Mouse (Mus musculus): ENCODE data around the gene Rab11fip5. TPM values are rescaled to one million over a fixed set of nuclear protein-coding genes. Genes with fewer than 3 reads are reported as not detected.
A peak's percentile ranks its signal among the peaks of the same experiment; 100 is the strongest.

The Rab11fip5 gene
- polyA plus RNA-seq, 1 experiment from 2014 or later = 10.6 TPM

DNA sequence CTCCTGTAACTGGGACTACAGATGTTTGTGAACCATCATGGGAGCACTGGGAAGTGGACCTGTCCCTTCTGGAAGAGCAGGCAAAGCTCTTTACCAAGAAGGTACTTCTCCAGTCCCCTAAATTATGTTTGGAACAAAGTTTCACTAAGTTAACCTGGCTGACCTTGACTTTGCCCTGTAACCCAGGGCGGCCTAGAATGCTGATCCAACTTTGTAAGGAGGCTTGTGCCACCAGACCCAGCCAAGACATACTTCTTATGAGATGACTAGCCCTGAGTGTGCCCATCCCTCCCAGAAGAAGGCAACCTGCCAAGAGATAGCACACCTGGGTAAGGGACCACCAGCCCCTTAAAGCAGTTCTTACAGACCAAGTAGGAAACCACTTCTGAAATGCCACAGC, 15.6 kb downstream of the Rab11fip5 start:
- no peak for ATAC-seq (ENCODE audit: low FRiP score)
- no peaks in the 10 kb centered on the region for H3K36me3 ChIP-seq
- H3K27ac ChIP-seq = no peak overlapping the region
- no peaks in the 10 kb centered on the region for H3K4me1 ChIP-seq
- no peak overlapping the region for H3K4me3 ChIP-seq
- H3K9ac ChIP-seq = no peak overlapping the region
- no peak overlapping the region for H3K4me2 ChIP-seq (replicated peaks)
- no peaks in the 10 kb centered on the region for H3K9me3 ChIP-seq (replicated peaks)
- H3K27me3 ChIP-seq = no peaks in the 10 kb centered on the region
- 87% methylated on average over 1 of the region's 1 CpGs for WGBS

DNA sequence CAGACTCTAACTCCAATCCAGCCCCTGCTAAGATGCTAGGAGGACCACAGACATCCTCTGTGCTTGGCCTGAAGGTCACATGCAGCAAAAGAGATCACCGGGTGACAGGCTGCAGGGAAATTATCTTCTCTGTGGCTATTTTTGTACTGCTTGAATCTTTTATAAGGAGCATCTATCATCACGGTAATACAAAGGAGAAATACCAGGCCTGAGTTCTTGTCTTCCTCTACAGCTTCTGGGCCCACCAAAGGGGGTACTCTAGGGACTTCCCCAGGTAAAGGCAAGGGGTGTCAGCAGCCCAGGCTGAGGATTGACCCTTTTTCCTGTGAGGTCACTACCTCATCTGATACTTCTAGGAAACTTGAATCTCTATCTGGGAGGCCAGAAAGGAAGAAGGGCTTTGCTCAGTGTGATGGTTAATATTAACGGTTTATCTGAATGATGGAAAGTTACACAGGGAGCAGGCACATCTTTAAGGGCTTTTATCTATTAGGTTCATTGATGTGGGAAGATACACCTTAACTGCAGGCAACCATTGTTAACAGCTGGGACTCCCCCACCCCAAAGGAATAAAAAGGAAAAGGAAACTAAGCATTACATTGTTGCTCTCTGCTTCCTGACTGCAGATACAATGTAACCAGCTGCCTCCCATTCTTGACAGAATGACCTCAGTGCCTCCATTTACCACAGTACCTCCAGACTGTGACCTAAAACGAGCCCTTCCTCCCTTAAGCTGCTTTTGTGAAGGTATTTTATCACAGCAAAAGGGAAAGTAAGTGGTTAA, 17.6 kb downstream of the Rab11fip5 start:
- Histone ChIP-seq H3K4me2 (replicated peaks) (no peak overlapping the region), H3K36me3 (no peaks in the 10 kb centered on the region), H3K4me1 (no peaks in the 10 kb centered on the region), H3K4me3 (no peak overlapping the region), H3K27ac (no peak overlapping the region), H3K27me3 (no peaks in the 10 kb centered on the region), H3K9me3 (replicated peaks) (no peaks in the 10 kb centered on the region), H3K9ac (no peak overlapping the region)
- no peak for ATAC-seq (ENCODE audit: low FRiP score)
- 62% methylated on average over 4 of the region's 4 CpGs for WGBS

DNA sequence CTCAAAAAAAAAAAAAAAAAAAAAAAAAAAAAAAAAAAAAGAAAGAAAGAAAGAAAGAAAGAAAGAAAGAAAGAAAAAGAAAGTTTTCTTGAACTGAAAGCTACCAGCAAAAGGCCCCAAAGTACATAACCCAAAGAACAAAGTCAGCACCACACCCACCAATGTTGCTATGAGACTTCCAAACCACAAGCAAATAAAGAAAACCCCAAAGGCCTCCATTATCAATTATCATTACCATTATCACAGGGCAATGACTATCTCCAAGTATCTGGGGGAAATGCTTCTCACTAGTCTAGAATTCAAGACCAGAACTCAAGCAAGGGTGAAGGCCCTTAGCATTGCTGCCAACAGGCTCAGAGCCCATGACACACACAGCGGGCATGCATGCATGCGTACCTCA, 18.7 kb downstream of the Rab11fip5 start:
- Histone ChIP-seq H3K27me3 (no peaks in the 10 kb centered on the region), H3K27ac (no peak overlapping the region), H3K9ac (no peak overlapping the region), H3K9me3 (replicated peaks) (no peaks in the 10 kb centered on the region), H3K4me1 (no peaks in the 10 kb centered on the region), H3K36me3 (no peaks in the 10 kb centered on the region), H3K4me3 (no peak overlapping the region), H3K4me2 (replicated peaks) (no peak overlapping the region)
- WGBS = 96% methylated on average over 2 of the region's 2 CpGs
- ATAC-seq (ENCODE audit: low FRiP score) = no peak

DNA sequence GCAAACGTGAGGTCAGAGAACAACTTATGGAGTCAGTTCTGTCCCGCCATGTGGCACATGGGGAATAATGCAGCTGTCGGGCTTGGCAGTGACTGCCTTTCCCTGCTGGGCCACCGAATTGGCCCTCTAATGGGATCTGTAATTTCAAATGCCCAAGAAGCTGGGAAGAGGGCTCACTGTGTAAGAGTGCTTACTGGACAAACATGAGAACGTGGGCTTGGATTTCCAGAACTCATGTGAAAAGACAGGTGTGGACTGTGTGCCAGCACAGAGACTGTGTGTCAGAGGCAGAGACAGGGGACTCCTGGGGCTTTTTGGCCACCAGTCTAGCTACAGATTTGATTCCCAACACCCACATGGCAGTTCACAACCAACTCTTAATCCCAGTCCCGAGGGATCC, 19.7 kb downstream of the Rab11fip5 start:
- no peaks in the 10 kb centered on the region for H3K27me3 ChIP-seq
- no peaks in the 10 kb centered on the region for H3K36me3 ChIP-seq
- H3K9ac ChIP-seq = no peak overlapping the region
- ATAC-seq (ENCODE audit: low FRiP score) = no peak
- 76% methylated on average over 6 of the region's 6 CpGs for WGBS
- H3K27ac ChIP-seq = no peak overlapping the region
- H3K4me3 ChIP-seq = no peak overlapping the region
- H3K9me3 ChIP-seq (replicated peaks) = no peaks in the 10 kb centered on the region
- H3K4me1 ChIP-seq = no peaks in the 10 kb centered on the region
- H3K4me2 ChIP-seq (replicated peaks) = no peak overlapping the region

DNA sequence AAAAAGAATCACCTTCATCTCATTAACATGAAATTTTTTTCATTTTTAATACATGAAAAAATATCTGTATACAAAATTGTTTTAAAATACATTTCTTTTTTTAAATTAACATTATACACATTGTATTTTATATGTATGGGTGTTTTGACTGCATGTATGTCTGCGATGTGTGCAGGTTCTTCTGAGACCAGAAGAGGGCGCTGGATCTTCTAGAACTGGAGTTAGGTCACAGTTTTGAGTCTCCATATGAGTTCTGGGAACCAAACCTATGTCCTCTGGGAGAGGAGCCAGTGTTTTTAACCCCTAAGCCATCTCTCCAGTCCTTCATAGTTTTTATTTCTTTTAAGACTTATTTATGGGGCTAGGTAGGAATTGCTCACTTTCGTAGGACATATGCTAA, 20.7 kb downstream of the Rab11fip5 start:
- H3K4me1 ChIP-seq = no peaks in the 10 kb centered on the region
- no peaks in the 10 kb centered on the region for H3K27me3 ChIP-seq
- H3K4me3 ChIP-seq = no peak overlapping the region
- no peak overlapping the region for H3K27ac ChIP-seq
- H3K36me3 ChIP-seq = no peaks in the 10 kb centered on the region
- no peaks in the 10 kb centered on the region for H3K9me3 ChIP-seq (replicated peaks)
- no peak for ATAC-seq (ENCODE audit: low FRiP score)
- WGBS = 65% methylated on average over 3 of the region's 3 CpGs
- H3K4me2 ChIP-seq (replicated peaks) = no peak overlapping the region
- H3K9ac ChIP-seq = no peak overlapping the region

DNA sequence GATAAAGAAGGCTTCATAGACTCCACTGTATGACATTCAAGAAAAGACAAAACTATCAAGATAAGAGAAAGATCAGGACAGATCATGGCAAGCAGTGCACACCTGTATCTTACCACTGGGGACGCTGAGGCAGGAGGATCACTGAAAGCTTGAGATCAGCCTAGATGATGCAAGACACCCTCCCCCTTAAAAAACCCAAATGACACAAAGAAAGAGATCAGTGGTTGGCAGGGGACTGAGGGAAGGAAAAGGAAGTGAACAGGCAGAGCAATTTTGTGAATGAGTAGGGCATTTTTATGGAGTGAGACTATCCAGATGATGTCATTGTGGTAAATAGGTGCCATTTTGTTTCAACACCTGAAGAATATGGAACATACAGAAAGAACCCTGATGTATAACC, 24.3 kb downstream of the Rab11fip5 start:
- Histone ChIP-seq H3K4me3 (no peak overlapping the region), H3K27me3 (no peaks in the 10 kb centered on the region), H3K4me2 (replicated peaks) (no peak overlapping the region), H3K9ac (no peak overlapping the region), H3K36me3 (0 out of 2 replicates have a peak, but pooled peaks cover 5% of the 10 kb centered on the region), H3K4me1 (no peaks in the 10 kb centered on the region), H3K9me3 (replicated peaks) (no peaks in the 10 kb centered on the region), H3K27ac (no peak overlapping the region)
- WGBS = 94% methylated on average over 1 of the region's 1 CpGs
- no peak for ATAC-seq (ENCODE audit: low FRiP score)

DNA sequence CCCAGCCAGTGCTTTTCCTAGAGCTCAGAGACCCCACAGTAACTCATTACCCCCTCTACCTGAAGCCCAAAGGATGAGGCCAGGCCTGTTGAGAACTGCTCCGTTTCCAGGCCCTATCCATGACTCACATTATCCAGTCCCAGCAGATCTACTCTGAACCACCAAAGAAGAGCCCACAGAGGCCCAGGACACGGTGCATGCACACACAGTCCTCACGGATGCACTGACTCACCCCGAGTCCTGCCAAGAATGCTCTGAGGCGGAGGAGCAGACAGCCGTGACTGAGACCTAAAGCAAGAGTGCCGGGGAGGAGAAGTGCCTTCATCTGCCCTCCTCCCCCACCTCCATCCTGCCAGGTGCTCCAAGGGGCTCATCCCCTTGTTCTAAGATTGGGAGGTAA, 25.2 kb downstream of the Rab11fip5 start:
- H3K4me2 ChIP-seq (replicated peaks) = no peak overlapping the region
- 0 out of 2 replicates have a peak, but pooled peaks cover 3% of the 10 kb centered on the region for H3K27me3 ChIP-seq
- no peaks in the 10 kb centered on the region for H3K9me3 ChIP-seq (replicated peaks)
- H3K4me1 ChIP-seq = no peaks in the 10 kb centered on the region
- H3K4me3 ChIP-seq = no peak overlapping the region
- H3K27ac ChIP-seq = no peak overlapping the region
- 0 out of 2 replicates have a peak, but pooled peaks cover 5% of the 10 kb centered on the region for H3K36me3 ChIP-seq
- 77% methylated on average over 7 of the region's 7 CpGs for whole genome bisulfite sequencing
- no peak overlapping the region for H3K9ac ChIP-seq
- ATAC-seq (ENCODE audit: low FRiP score) = no peak

DNA sequence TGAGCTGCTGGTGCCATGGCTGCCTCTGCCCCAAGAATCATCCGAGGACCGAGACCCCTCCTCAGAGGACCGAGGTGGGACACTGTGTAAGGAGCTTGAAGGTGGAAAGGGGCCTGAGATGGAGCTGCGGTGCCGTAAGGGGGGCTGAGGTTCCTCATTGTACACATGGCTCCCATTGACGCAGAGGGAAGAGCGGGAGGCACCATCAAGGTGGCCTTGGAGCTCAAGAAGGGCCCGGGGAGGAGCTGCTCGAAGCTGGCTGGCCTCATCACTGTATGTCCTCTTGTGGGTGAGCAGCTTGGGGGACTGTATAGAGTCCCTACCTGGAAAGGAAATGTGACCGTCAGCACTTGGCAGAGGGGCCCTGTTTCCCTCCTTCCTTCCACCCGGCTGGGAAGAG, 26.3 kb downstream of the Rab11fip5 start:
- Histone ChIP-seq H3K9ac (no peak overlapping the region), H3K27me3 (0 out of 2 replicates have a peak, but pooled peaks cover 3% of the 10 kb centered on the region), H3K4me1 (no peaks in the 10 kb centered on the region), H3K9me3 (replicated peaks) (no peaks in the 10 kb centered on the region), H3K36me3 (0 out of 2 replicates have a peak, but pooled peaks cover 5% of the 10 kb centered on the region), H3K4me2 (replicated peaks) (no peak overlapping the region), H3K4me3 (no peak overlapping the region), H3K27ac (no peak overlapping the region)
- ATAC-seq (ENCODE audit: low FRiP score) = no peak
- 89% methylated on average over 11 of the region's 11 CpGs for WGBS

DNA sequence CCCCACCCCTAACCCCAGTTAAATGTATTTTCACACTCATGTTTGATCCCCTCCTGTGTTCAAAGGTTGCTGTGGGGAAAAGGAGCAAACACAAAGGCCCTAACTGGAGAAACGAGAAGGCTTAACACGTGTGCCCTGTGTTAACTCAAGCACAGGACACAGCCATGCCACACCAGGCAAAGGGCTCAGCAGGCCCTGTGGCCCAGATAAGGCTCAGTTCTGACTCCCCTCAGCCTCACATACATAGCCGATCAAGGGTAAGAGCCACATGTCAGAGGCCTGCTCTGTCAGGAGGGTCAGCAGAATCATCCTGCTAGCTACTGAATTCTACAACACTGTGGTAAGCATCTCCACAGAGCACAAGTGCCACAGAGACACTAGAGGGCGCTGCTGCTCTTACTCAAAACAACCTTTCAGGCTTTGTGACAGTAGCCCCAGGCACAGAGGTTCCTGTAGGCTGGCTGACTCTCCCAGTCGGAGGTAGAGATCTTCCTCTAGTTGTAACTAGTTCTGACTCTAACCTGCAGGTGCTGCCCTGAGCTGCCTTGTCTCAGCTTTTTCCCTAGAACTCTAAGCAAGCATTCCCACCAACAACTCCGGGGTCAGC, 28.3 kb downstream of the Rab11fip5 start:
- Histone ChIP-seq H3K27ac (no peak overlapping the region), H3K4me2 (replicated peaks) (no peak overlapping the region), H3K27me3 (peaks cover 6% of the 10 kb centered on the region; the same call in 1 of the 2 replicates), H3K9ac (no peak overlapping the region), H3K9me3 (replicated peaks) (no peaks in the 10 kb centered on the region), H3K4me3 (no peak overlapping the region), H3K4me1 (no peaks in the 10 kb centered on the region), H3K36me3 (peaks cover 12% of the 10 kb centered on the region; the same call in 1 of the 2 replicates)
- ATAC-seq (ENCODE audit: low FRiP score) = peak; percentile 57
- WGBS = 41% methylated on average over 6 of the region's 6 CpGs

DNA sequence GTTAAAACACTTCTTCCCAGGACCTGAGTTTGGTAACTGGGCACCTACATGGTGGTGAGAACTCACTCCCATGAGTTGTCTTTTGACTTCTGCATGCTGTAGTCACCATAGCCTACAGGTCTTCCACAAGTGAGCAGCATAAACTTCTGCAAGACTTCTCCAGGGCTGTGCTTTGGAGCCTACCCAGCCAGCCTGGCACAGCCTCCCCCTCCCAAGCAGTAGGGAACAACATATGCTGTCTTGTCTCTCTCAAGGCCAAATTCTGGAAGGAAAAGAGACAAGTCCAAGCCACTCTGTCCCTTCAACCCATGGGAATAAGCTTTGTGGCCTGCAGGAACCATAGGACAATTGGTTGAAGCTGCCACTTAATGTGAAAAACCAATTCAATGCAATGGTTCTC, 29.5 kb downstream of the Rab11fip5 start:
- Histone ChIP-seq H3K4me3 (no peak overlapping the region), H3K9me3 (replicated peaks) (no peaks in the 10 kb centered on the region), H3K4me1 (no peaks in the 10 kb centered on the region), H3K27ac (no peak overlapping the region), H3K27me3 (peaks cover 8% of the 10 kb centered on the region; the same call in 1 of the 2 replicates), H3K9ac (no peak overlapping the region), H3K36me3 (peaks cover 14% of the 10 kb centered on the region; the same call in 1 of the 2 replicates), H3K4me2 (replicated peaks) (no peak overlapping the region)
- ATAC-seq (ENCODE audit: low FRiP score) = no peak

DNA sequence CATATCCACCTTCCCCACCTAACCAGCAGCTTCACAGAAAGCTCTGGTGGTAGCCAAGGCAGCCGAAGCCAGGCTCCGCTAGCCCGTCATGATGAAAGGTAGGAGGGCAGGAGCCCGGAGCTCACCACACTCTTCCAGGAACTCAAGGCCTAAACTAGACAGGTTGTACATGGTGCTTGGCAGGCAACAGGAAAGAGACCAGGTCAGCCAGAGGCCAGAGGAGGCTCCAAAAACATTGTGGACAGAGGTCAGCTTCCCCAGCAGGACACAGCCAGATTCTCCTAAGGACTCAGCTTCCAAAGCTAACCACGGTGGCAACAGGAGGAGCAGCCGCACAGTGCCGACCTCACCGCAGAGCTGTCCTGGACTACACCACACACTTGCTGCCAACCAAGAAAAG, 31.4 kb downstream of the Rab11fip5 start:
- no peaks in the 10 kb centered on the region for H3K9me3 ChIP-seq (replicated peaks)
- no peaks in the 10 kb centered on the region for H3K4me1 ChIP-seq
- 85% methylated on average over 8 of the region's 8 CpGs for WGBS
- no peak overlapping the region for H3K4me3 ChIP-seq
- no peak for ATAC-seq (ENCODE audit: low FRiP score)
- H3K36me3 ChIP-seq = peaks cover 14% of the 10 kb centered on the region; the same call in 1 of the 2 replicates
- H3K9ac ChIP-seq = no peak overlapping the region
- H3K27me3 ChIP-seq = peaks cover 8% of the 10 kb centered on the region; the same call in 1 of the 2 replicates
- H3K27ac ChIP-seq = no peak overlapping the region
- no peak overlapping the region for H3K4me2 ChIP-seq (replicated peaks)

DNA sequence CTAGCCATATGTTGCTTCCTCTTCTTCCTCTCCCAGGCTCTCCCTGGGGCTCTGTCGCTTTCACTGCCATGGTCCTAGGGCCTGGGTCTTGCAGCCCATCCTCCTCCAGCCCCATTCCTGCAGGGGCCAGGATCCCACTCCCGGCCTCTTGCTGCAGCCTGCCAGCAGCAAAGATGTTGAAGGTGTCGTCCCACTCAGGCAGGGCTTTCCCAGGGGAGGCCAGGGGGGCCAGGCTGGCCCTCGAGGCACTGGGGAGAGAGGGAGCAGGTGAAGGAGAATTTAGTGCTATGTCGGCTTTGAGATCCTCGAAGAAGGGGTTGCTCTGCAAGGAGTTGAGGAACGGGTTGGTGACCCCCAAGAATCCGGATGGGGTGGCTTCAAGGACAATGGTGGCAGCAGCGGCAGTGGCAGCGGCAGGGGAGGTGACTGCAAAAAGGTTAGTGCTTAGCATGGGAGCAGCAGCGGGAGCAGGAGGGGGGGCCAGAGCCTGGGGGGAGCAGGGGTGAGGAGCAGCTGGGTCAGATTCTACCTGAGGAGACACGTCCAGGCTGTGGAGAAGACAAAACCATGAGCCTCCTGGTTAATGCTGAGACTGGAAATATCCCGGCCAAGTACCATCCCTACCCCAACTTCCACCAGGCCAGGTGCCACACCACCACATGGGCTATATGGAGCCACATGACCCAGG, 32.5 kb downstream of the Rab11fip5 start:
- peaks cover 8% of the 10 kb centered on the region; the same call in 1 of the 2 replicates for H3K27me3 ChIP-seq
- no peak overlapping the region for H3K4me3 ChIP-seq
- no peak overlapping the region for H3K4me2 ChIP-seq (replicated peaks)
- H3K27ac ChIP-seq = no peak overlapping the region
- H3K4me1 ChIP-seq = no peaks in the 10 kb centered on the region
- H3K9me3 ChIP-seq (replicated peaks) = no peaks in the 10 kb centered on the region
- peaks cover 10% of the 10 kb centered on the region; the same call in 1 of the 2 replicates for H3K36me3 ChIP-seq
- H3K9ac ChIP-seq = no peak overlapping the region
- WGBS = 78% methylated on average over 13 of the region's 13 CpGs
- no peak for ATAC-seq (ENCODE audit: low FRiP score)

All from hindbrain, embryonic 12.5 days (tissue).